Mouse (Mus musculus): ENCODE measurements around the gene Uhrf2. TPM values are rescaled to one million over a fixed set of nuclear protein-coding genes. Genes with fewer than 3 reads are reported as not detected.

Uhrf2 gene
- total and polyA plus RNA-seq, 3 experiments: 29.0 to 71.4 (median 34.0) TPM

DNA sequence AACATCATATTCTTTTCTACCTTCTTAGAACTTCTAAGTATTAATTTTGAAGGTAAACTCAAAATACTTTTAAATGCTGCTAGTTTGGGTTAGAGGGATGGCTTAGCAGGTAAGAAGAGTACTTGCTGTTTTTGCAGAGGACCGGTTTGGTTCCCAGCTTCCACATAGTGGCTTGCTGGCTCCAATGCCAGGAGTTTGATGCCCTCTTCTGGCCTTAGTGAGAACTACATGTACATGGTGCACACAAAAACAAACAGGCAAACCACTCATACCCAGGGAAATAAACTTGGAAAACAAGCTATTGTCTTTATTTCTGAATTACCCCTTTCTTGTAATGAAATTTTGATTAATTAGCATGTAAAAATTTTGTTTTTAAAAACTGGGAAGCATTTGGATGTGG lies 15.5 kb downstream of the Uhrf2 start:
- peaks cover 3 to 15% of the 10 kb centered on the region in 2 experiments; a peak in 2 of 4 replicates for H3K4me1 ChIP-seq (ENCODE audit: control insufficient read depth in 1 of 2, insufficient read depth in 2 of 2)
- H3K27ac ChIP-seq (ENCODE audit: insufficient read depth, low read depth): no peak overlapping the region
- H3K79me2 ChIP-seq (replicated peaks; ENCODE audit: control insufficient read depth, extremely low read depth, insufficient read depth, poor library complexity, severe bottlenecking): peaks cover 14% of the 10 kb centered on the region
- peaks cover 5% of the 10 kb centered on the region for H3K9me3 ChIP-seq (replicated peaks; ENCODE audit: low read length)
- in situ Hi-C loops (cut with MboI; ENCODE audit: low pct_ligation_motif_present, low pct_unique_long_range_greater_than_20kb, low sequenced_read_pairs) (no loop called here), dilution Hi-C loops (cut with MboI; ENCODE audit: extremely low pct_ligation_motif_present, extremely low pct_unique_long_range_greater_than_20kb, low sequenced_read_pairs) (no loop called here)
- peak; percentile 21 to 41; a peak in 3 of 4 replicates for TF ChIP-seq CTCF (conservative IDR thresholded peaks at IDR 0.05 in 1 of 2, IDR thresholded peaks at IDR 0.05 in 1 of 2; ENCODE audit: low read depth in 2 of 2, low read length in 2 of 2)
- no peak for TF ChIP-seq CHD1 (IDR thresholded peaks at IDR 0.05; ENCODE audit: low read depth, low read length)
- TF ChIP-seq RCOR1 (conservative IDR thresholded peaks at IDR 0.05; ENCODE audit: low read depth, low read length): no peak
- no peak for TF ChIP-seq MAX (IDR thresholded peaks at IDR 0.05; ENCODE audit: low read length)
- TF ChIP-seq IRF4 (IDR thresholded peaks at IDR 0.05; ENCODE audit: low read depth, low read length): no peak
- peak; percentile 23 for TF ChIP-seq RAD21 (IDR thresholded peaks at IDR 0.05; ENCODE audit: low read depth, low read length)
- no peak for TF ChIP-seq KAT2A (IDR thresholded peaks at IDR 0.05; ENCODE audit: insufficient replicate concordance, low read length)
- TF ChIP-seq SMC3 (IDR thresholded peaks at IDR 0.05; ENCODE audit: low read depth, low read length): peak; percentile 22; the same call in 1 of the 2 replicates
- H3K9ac ChIP-seq (ENCODE audit: insufficient read depth, low read depth): no peak overlapping the region
- peak; percentile 24 for DNase-seq (ENCODE audit: extremely low read depth)
- peaks cover 10 to 72% of the 10 kb centered on the region in 2 experiments for H3K36me3 ChIP-seq (replicated peaks in 1 of 2; ENCODE audit: control insufficient read depth in 1 of 2, insufficient read depth in 1 of 2, low read length in 1 of 2)
- H3K27me3 ChIP-seq (replicated peaks): no peaks in the 10 kb centered on the region
- no peak overlapping the region for H3K4me3 ChIP-seq (replicated peaks in 1 of 3; ENCODE audit: low read depth in 2 of 3, low read length in 2 of 3, poor library complexity in 1 of 3)
- H3K4me2 ChIP-seq (ENCODE audit: insufficient read depth, low read depth, poor library complexity, severe bottlenecking): no peak overlapping the region

DNA sequence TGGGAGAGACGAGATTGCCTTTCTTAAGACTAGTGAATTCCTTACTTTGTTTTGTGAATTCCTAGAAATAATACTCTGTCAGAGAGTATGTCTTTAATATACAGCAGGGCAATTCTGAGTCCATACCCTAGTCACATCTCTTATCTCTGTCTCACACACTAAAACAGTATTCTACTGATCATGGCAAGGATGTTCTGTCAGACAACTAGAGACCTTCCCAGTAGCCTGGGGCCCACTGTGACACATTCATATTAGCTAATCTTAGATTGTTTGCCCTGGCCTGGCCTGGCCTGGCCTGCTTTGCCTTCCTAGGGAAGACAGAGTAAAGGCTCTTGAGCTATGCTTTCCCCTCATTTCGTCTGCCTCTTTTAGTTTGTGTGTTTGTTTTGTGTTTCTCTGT lies 20.3 kb downstream of the Uhrf2 start:
- peaks cover 0 to 4% of the 10 kb centered on the region in 2 experiments; a peak in 1 of 4 replicates for H3K4me1 ChIP-seq (ENCODE audit: control insufficient read depth in 1 of 2, insufficient read depth in 2 of 2)
- dilution Hi-C loops (cut with MboI; ENCODE audit: extremely low pct_ligation_motif_present, extremely low pct_unique_long_range_greater_than_20kb, low sequenced_read_pairs): no loop called here
- H3K9ac ChIP-seq (ENCODE audit: insufficient read depth, low read depth): no peak overlapping the region
- H3K27me3 ChIP-seq (replicated peaks): no peaks in the 10 kb centered on the region
- no peak overlapping the region for H3K27ac ChIP-seq (ENCODE audit: insufficient read depth, low read depth)
- H3K4me3 ChIP-seq (replicated peaks in 1 of 3; ENCODE audit: low read depth in 2 of 3, low read length in 2 of 3, poor library complexity in 1 of 3): no peak overlapping the region
- peaks cover 2% of the 10 kb centered on the region for H3K9me3 ChIP-seq (replicated peaks; ENCODE audit: low read length)
- DNase-seq (ENCODE audit: extremely low read depth): no peak
- H3K4me2 ChIP-seq (ENCODE audit: insufficient read depth, low read depth, poor library complexity, severe bottlenecking): no peak overlapping the region
- H3K36me3 ChIP-seq (replicated peaks in 1 of 2; ENCODE audit: control insufficient read depth in 1 of 2, insufficient read depth in 1 of 2, low read length in 1 of 2): peaks cover 5 to 54% of the 10 kb centered on the region in 2 experiments
- peaks cover 3% of the 10 kb centered on the region for H3K79me2 ChIP-seq (replicated peaks; ENCODE audit: control insufficient read depth, extremely low read depth, insufficient read depth, poor library complexity, severe bottlenecking)
- in situ Hi-C loops (cut with MboI; ENCODE audit: low pct_ligation_motif_present, low pct_unique_long_range_greater_than_20kb, low sequenced_read_pairs): no loop called here
- TF ChIP-seq MAFK (IDR thresholded peaks at IDR 0.05; ENCODE audit: insufficient replicate concordance, low read length): no peak
- TF ChIP-seq SIN3A (IDR thresholded peaks at IDR 0.05; ENCODE audit: low read length): no peak
- no peak for TF ChIP-seq ETS1 (conservative IDR thresholded peaks at IDR 0.05; ENCODE audit: low read depth, low read length)
- TF ChIP-seq MEF2A (IDR thresholded peaks at IDR 0.05; ENCODE audit: borderline replicate concordance, low read depth, low read length): no peak
- TF ChIP-seq CTCF (conservative IDR thresholded peaks at IDR 0.05 in 1 of 2, IDR thresholded peaks at IDR 0.05 in 1 of 2; ENCODE audit: low read depth in 2 of 2, low read length in 2 of 2): no peak
- TF ChIP-seq NRF1 (IDR thresholded peaks at IDR 0.05; ENCODE audit: low read depth, low read length): no peak
- no peak for TF ChIP-seq PAX5 (IDR thresholded peaks at IDR 0.05; ENCODE audit: low read length)
- no peak for TF ChIP-seq MAZ (IDR thresholded peaks at IDR 0.05; ENCODE audit: low read depth, low read length)
- no peak for TF ChIP-seq GABPA (IDR thresholded peaks at IDR 0.05; ENCODE audit: insufficient replicate concordance, low read depth, low read length)
- no peak for TF ChIP-seq MXI1 (IDR thresholded peaks at IDR 0.05; ENCODE audit: low read depth, low read length)
- TF ChIP-seq CHD1 (IDR thresholded peaks at IDR 0.05; ENCODE audit: low read depth, low read length): no peak
- no peak for TF ChIP-seq NELFE (IDR thresholded peaks at IDR 0.05; ENCODE audit: low read depth, low read length)
